Mouse (Mus musculus) heart, embryonic 11.5 days (tissue): ENCODE data around the gene Nr2f6. TPM values are rescaled to one million over a fixed set of nuclear protein-coding genes. Genes with fewer than 3 reads are reported as not detected.

Experiments
- ATAC-seq: fragments of 200-750 bp; cut with Nextera tagmentation; replicated peaks from 2 replicates; pipeline ENCODE4 v1.8.0; 2017; ENCODE audit warnings: moderate library complexity; ENCODE audit not compliant: insufficient number of reproducible peaks, low FRiP score, low TSS enrichment
- H3K27ac ChIP-seq: fragments of 300-500 bp; sonication (generic); 2 replicates; pipeline ENCODE4 v1.5.1; 2014; ENCODE audit warnings: mild to moderate bottlenecking, low read depth, low read length
- H3K27me3 ChIP-seq: fragments of 300-500 bp; sonication (generic); 2 replicates; pipeline ENCODE4 v1.6.1; 2014; ENCODE audit warnings: mild to moderate bottlenecking, low read length, mixed read lengths; ENCODE audit not compliant: control insufficient read depth, insufficient read depth
- H3K36me3 ChIP-seq: fragments of 300-500 bp; sonication (generic); 2 replicates; pipeline ENCODE4 v1.6.1; 2014; ENCODE audit warnings: mild to moderate bottlenecking, low read length, moderate library complexity, mixed read lengths; ENCODE audit not compliant: control insufficient read depth, insufficient read depth
- H3K4me1 ChIP-seq: fragments of 300-500 bp; sonication (generic); 2 replicates; pipeline ENCODE4 v1.6.1; 2014; ENCODE audit warnings: low read length; ENCODE audit not compliant: control insufficient read depth, insufficient read depth
- H3K4me2 ChIP-seq: fragments of 300-500 bp; sonication (generic); 2 replicates; pipeline ENCODE4 v1.6.1; 2014; ENCODE audit warnings: mild to moderate bottlenecking, moderate library complexity
- H3K4me3 ChIP-seq: fragments of 300-500 bp; sonication (generic); 2 replicates; pipeline ENCODE4 v1.5.1; 2014; ENCODE audit warnings: low read depth, low read length
- H3K9ac ChIP-seq: fragments of 300-500 bp; sonication (generic); 2 replicates; pipeline ENCODE4 v1.6.1; 2014; ENCODE audit warnings: mild to moderate bottlenecking, low read depth, low read length, moderate library complexity
- H3K9me3 ChIP-seq: fragments of 300-500 bp; sonication (generic); replicated peaks from 2 replicates; pipeline ENCODE4 v1.6.1; 2016; ENCODE audit warnings: low read length; ENCODE audit not compliant: control insufficient read depth
- WGBS: fragments of 180-500 bp; shearing (Covaris S2); extraction: QIAGEN DNeasy Blood & Tissue Kit; methylation state at CpG from one replicate; pipeline ENCODE4 v1.1.7; 2014; ENCODE audit not compliant: insufficient replicate concordance; 5-methylcytosine and 5-hydroxymethylcytosine counted together
- polyA plus RNA-seq: library from polyadenylated mRNA; unstranded; fragments of >200 nt; fragmentation: Nextera tagmentation; extraction: Ambion mirVana; gene quantifications from 2 replicates; pipeline ENCODE4 v1.2.1, GENCODE M21; 2014

Nr2f6 gene
- polyA plus RNA-seq, 1 experiment from 2014 or later, result 47.2 TPM

DNA sequence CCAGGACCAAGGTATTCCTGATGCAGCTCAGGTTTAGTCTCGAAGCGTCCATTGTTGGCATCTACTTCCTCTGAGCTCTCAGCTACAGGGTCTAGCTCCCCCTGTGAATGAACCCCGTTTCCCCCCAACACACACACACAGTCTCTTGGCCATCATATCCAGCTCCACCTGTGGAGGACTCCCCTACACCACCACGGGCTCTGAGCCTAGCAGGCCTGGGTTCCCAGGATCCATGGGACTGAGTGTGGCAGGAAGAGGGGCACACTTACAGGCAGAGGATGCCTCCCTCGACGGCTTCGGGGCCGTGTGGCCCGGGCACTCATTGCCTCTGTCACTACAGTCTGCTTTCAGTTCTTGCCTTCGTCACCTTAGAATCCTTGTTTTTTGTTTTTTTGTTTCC, 13.3 kb upstream of the Nr2f6 start:
- ATAC-seq, result no peak
- no peak overlapping the region for H3K27ac ChIP-seq
- H3K9ac ChIP-seq, result no peak overlapping the region
- no peaks in the 10 kb centered on the region for H3K27me3 ChIP-seq
- WGBS, result 74% methylated on average over 10 of the region's 10 CpGs
- H3K4me3 ChIP-seq, result no peak overlapping the region
- H3K4me1 ChIP-seq, result peaks cover 15% of the 10 kb centered on the region
- H3K9me3 ChIP-seq, result no peaks in the 10 kb centered on the region
- H3K4me2 ChIP-seq, result no peak overlapping the region
- H3K36me3 ChIP-seq, result no peaks in the 10 kb centered on the region; the same call in 1 of the 2 replicates

GRCm38 (mm10) chr8:71394481-71394880, 12.7 kb upstream of the Nr2f6 start:
- 75% methylated on average over 7 of the region's 7 CpGs for WGBS
- H3K27me3 ChIP-seq, result no peaks in the 10 kb centered on the region
- H3K9ac ChIP-seq, result no peak overlapping the region
- ATAC-seq, result no peak
- no peaks in the 10 kb centered on the region for H3K9me3 ChIP-seq
- no peaks in the 10 kb centered on the region; the same call in 1 of the 2 replicates for H3K36me3 ChIP-seq
- peak overlapping the region; percentile 14; the same call in 1 of the 2 replicates for H3K4me2 ChIP-seq
- peaks cover 15% of the 10 kb centered on the region for H3K4me1 ChIP-seq
- H3K4me3 ChIP-seq, result no peak overlapping the region
- no peak overlapping the region for H3K27ac ChIP-seq

DNA sequence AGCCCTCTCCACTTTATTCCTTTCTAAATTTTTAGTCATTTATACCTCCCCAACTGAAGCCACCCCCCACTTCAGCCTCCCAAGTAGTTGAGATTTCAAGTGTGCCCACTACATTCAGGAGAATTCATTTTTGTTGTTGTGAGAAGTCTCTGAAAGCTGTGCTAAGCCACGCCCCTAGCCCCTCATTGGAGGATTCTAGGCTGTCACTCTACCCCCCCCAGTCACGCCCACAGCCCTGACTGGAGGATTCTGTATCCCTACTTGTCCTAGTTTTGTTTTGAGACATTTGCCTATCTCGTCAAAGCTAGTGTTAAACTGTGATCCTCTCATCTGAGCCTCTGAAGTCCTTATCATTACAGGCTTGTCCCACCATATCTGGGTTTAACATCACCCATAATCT, 11.1 kb upstream of the Nr2f6 start:
- no peak for ATAC-seq
- WGBS, result 15% methylated on average over 3 of the region's 3 CpGs

GRCm38 (mm10) chr8:71392391-71392790, 10.6 kb upstream of the Nr2f6 start:
- Histone ChIP-seq H3K9ac (no peak overlapping the region), H3K27ac (no peak overlapping the region), H3K9me3 (no peaks in the 10 kb centered on the region), H3K36me3 (no peaks in the 10 kb centered on the region), H3K4me1 (peaks cover 10% of the 10 kb centered on the region), H3K4me3 (no peak overlapping the region), H3K27me3 (no peaks in the 10 kb centered on the region), H3K4me2 (no peak overlapping the region)
- 70% methylated on average over 5 of the region's 5 CpGs for WGBS
- no peak for ATAC-seq

More for the DNA sequence above, 11.1 kb upstream of the Nr2f6 start:
- Histone ChIP-seq H3K27me3 (no peaks in the 10 kb centered on the region), H3K36me3 (no peaks in the 10 kb centered on the region), H3K9ac (no peak overlapping the region), H3K9me3 (no peaks in the 10 kb centered on the region), H3K4me3 (peak overlapping the region; percentile 18), H3K27ac (no peak overlapping the region), H3K4me2 (0 out of 2 replicates have a peak overlapping the region, but pooled peaks have one; percentile 22), H3K4me1 (peaks cover 15% of the 10 kb centered on the region)

DNA sequence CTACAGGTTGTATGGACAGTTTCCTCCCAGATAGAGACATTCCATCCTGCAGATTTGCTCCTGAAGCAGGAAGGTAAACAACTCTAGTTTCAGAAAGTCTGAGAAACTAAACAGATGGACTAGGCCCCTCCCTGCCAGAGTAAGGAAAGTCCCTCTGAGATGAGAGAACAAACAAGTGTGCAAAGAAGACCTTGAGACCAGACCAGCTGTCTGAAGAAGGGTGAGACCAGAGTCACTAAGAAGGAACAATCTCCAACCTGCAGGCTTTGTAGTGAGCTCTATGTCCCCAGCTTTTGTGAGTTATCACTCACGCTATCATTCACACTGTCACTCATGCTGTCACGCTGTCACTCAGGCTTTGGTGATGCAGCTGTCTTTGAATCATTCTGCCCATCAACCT, 9.9 kb upstream of the Nr2f6 start:
- H3K36me3 ChIP-seq, result no peaks in the 10 kb centered on the region
- H3K4me2 ChIP-seq, result no peak overlapping the region
- H3K9me3 ChIP-seq, result no peaks in the 10 kb centered on the region
- no peak overlapping the region for H3K27ac ChIP-seq
- H3K4me3 ChIP-seq, result no peak overlapping the region
- 76% methylated on average over 2 of the region's 2 CpGs for WGBS
- no peak overlapping the region for H3K9ac ChIP-seq
- peaks cover 8% of the 10 kb centered on the region; the same call in 1 of the 2 replicates for H3K4me1 ChIP-seq
- H3K27me3 ChIP-seq, result no peaks in the 10 kb centered on the region
- ATAC-seq, result no peak

DNA sequence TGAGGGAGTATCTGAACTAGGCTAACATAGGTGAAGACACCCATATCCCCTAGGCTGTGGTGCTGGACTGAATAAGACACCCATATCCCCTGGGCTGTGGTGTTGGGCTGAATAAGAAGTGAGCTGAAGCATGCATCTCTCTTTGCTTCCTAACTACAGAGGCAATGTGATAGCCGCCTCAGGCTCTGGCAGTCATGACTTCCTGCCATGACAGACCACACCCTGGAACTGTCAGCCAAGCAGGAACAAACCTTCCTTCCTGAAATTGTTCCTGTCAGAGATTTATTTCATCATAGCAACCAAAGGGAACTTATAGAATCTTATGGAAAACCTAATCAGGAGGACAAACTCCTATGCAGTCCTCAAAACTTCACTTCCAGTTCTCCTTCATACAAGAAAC, 6.5 kb upstream of the Nr2f6 start:
- no peak overlapping the region for H3K27ac ChIP-seq
- no peaks in the 10 kb centered on the region for H3K27me3 ChIP-seq
- no peaks in the 10 kb centered on the region for H3K9me3 ChIP-seq
- ATAC-seq, result no peak
- H3K9ac ChIP-seq, result no peak overlapping the region
- H3K4me2 ChIP-seq, result no peak overlapping the region
- peaks cover 6% of the 10 kb centered on the region; the same call in 1 of the 2 replicates for H3K4me1 ChIP-seq
- no peaks in the 10 kb centered on the region for H3K36me3 ChIP-seq
- WGBS, result 54% methylated on average over 1 of the region's 1 CpGs
- H3K4me3 ChIP-seq, result no peak overlapping the region

DNA sequence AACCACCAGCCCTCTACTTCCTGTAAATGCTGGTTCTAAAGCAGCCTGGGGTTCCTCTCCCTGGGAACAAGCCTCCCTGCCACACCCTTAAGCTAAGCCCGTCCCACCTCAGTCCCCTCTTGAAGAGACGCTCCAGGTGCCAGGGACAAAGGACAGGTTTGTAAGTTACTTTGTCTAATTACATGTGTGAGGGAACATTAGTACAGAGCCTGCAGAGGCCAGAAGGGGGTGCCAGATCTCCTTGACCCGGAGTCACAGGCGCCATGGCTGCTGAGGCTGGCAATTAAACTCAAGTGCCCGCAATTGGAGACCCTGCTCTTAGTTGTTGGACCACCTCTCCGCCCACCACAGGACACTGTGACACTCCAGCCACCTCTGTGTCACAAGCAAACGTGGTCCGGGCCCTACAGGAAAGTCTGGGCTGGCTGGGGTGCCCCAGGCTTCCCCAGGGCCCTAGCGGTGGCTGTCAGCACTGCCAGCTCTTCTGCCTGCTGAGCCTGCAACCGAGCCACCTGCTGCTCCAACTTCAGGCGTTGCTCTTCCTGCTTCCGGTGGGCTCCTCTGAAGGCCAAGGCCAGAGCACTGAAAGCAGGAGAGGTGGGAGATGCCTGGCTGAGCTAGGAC, 3.6 kb upstream of the Nr2f6 start:
- WGBS, result 69% methylated on average over 12 of the region's 12 CpGs
- ATAC-seq, result no peak

DNA sequence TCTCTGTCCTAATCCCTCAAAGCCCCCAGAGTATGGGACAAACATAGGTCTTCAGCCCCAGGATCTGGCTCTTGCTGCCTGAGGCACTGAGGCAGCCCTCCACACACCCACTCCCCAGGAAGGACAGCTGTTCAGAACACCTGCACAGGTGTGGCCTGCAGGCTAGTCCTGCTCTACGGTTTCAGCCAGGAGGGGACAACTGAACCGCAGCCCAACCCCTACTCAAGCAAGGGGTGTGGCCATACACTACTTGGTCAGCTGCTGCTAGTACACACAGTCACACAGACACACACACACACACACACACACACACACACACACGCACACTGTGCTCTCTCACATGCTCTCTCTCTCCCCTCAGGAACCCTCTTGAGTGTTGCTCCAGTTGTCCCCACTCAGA, 2.1 kb upstream of the Nr2f6 start:
- Histone ChIP-seq H3K9ac (no peak overlapping the region), H3K36me3 (no peaks in the 10 kb centered on the region), H3K4me2 (no peak overlapping the region), H3K4me3 (no peak overlapping the region), H3K9me3 (no peaks in the 10 kb centered on the region), H3K27me3 (no peaks in the 10 kb centered on the region), H3K27ac (no peak overlapping the region), H3K4me1 (peaks cover 17% of the 10 kb centered on the region)
- ATAC-seq, result no peak
- 55% methylated on average over 3 of the region's 3 CpGs for WGBS

More for the DNA sequence above, 3.6 kb upstream of the Nr2f6 start:
- Histone ChIP-seq H3K9ac (no peak overlapping the region), H3K27ac (no peak overlapping the region), H3K27me3 (no peaks in the 10 kb centered on the region), H3K9me3 (no peaks in the 10 kb centered on the region), H3K4me2 (no peak overlapping the region), H3K4me1 (peaks cover 3% of the 10 kb centered on the region), H3K36me3 (no peaks in the 10 kb centered on the region), H3K4me3 (no peak overlapping the region)

DNA sequence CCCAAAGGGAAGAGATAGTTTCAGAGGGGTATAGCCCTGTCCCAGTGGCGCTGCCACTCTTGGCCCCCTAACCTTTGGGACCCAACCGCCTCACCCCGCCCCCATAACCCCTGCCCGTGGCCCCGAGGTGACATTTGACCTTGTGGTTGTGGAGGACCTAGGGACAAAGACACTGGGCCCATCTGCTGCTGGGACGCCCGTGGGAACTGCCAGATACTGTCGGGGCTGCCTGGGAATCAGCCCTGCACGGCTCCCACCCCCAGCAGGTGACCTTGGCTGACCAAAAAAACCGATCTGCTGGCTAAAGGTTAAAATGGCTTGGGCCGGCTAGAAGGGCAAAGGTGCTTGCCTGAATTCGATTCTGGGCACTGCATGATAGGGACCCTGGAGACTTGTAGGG, 1.6 kb upstream of the Nr2f6 start:
- Histone ChIP-seq H3K36me3 (peaks cover 1% of the 10 kb centered on the region), H3K9ac (no peak overlapping the region), H3K4me1 (peaks cover 20% of the 10 kb centered on the region), H3K4me2 (no peak overlapping the region), H3K4me3 (no peak overlapping the region), H3K27ac (no peak overlapping the region), H3K9me3 (no peaks in the 10 kb centered on the region), H3K27me3 (no peaks in the 10 kb centered on the region)
- ATAC-seq, result no peak
- WGBS, result 29% methylated on average over 12 of the region's 12 CpGs
